Mouse (Mus musculus) heart, postnatal 36 days (tissue): ENCODE measurements around the gene Olfr731. TPM values are rescaled to one million over a fixed set of nuclear protein-coding genes. Genes with fewer than 3 reads are reported as not detected.

ENCODE experiments used
- DNase-seq, 2 experiments: peaks; one replicate each; pipeline ENCODE4 v3.0.0; 2021 to 2022
- intact Hi-C: fragments of 180-260 bp; cut with DNase I; formaldehyde crosslinking; loops from one replicate; pipeline ENCODE4 v1.15.1; 2025
- total RNA-seq, 2 experiments: library from RNA; stranded (reverse); gene quantifications; 2 replicates each; pipeline ENCODE4 v1.2.3; 2021

Olfr731 gene
- not detected for total RNA-seq

DNA sequence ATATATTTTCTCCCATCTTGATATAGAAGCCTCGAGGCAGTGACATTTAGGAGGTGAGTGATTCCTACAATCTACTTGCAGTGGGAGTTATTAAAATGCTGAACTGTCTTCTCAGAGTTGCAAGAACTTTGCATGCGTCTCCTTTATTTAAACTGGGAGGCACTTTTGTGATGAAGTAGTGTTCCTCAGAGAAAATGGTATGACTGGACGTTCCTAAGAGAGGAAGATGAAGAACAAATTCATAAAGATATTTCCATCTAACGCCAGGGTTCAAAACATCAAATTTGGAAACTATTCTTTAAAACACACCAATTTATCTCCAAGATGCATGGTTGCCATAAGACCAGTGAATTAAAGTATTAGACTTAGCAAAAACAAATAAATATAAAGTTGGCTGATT is at the start of gene Olfr731:
TSS of gene Olfr731 (minus strand) at position 101 of the 400 bp plus-strand sequence.
- intact Hi-C loops: no loop called here

DNA sequence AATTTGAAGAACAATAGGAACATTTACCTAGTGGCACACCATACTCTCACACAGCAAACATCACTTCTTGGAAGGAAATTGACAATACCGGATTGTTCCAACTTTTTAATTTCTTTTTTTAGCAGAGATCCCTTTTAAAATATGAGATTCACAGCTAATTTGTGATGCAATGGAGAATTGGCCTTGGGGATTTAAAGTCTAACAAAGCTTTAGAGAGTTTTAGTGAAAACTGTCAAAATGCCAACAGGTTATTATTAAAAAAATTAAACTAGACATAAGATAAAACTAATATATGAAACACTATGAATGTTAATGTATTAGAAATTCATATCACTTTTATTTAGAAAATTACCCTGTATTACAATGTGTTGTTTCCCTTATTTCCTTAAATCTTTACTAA is 42.4 kb upstream of the Olfr731 start, which contains the start of gene Olfr732:
TSS of gene Olfr732 (minus strand) at position 101 of the 400 bp plus-strand sequence.
- DNase-seq: no peak
- intact Hi-C loops: no loop called here

More for the DNA sequence above, at the start of gene Olfr731:
- no peak for DNase-seq

DNA sequence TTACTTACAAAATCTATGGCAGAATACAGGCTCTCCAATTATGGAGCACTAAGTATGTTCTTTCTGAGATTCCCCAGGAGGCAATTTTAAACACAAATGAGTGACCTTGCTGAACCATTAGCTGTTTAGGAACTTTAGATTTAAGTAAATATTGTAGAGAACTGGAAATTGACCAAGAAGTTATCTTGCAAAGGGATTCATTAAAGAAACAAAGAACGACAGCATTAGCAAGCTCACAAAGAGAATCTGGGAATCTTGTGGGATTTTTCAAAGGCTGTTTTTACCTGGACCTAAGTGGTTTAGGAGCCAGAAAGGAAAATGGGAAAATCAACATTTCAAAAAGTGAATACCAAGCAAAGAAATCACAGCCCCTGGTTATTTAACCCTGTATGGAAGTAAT is 53.6 kb downstream of the Olfr731 start, which contains the start of gene Olfr730:
TSS of gene Olfr730 (minus strand) at position 101 of the 400 bp plus-strand sequence.
- no peak for DNase-seq
- intact Hi-C loops: no loop called here

Other genes starting within 250 kb of the Olfr731 start
- not detected for gene Olfr725, start 201.5 kb downstream of the Olfr731 start, total RNA-seq
- not detected for gene Olfr726, start 150.9 kb downstream of the Olfr731 start, total RNA-seq
- gene Olfr727, start 118.7 kb downstream of the Olfr731 start, total RNA-seq: not detected
- gene Olfr728, start 99.2 kb downstream of the Olfr731 start, total RNA-seq: not detected
- not detected for gene Olfr729, start 89.0 kb downstream of the Olfr731 start, total RNA-seq
- not detected for gene Olfr730, start 53.7 kb downstream of the Olfr731 start, total RNA-seq
- gene Olfr732, start 42.3 kb upstream of the Olfr731 start, total RNA-seq: not detected
- not detected for gene Olfr733, start 59.7 kb upstream of the Olfr731 start, total RNA-seq
- not detected for gene Olfr734, start 84.9 kb upstream of the Olfr731 start, total RNA-seq
- gene Olfr735, start 107.0 kb upstream of the Olfr731 start, total RNA-seq: not detected
- under 1 TPM in 1 of 2 experiments, not detected in 1; 0.08 TPM for gene Tlr11, start 116.0 kb upstream of the Olfr731 start, total RNA-seq
- gene Olfr736, start 139.3 kb upstream of the Olfr731 start, total RNA-seq: not detected
- not detected for gene Olfr738, start 165.7 kb upstream of the Olfr731 start, total RNA-seq
- gene Olfr739, start 176.8 kb upstream of the Olfr731 start, total RNA-seq: not detected
- not detected for gene Olfr740, start 203.7 kb upstream of the Olfr731 start, total RNA-seq
- gene Olfr741, start 230.9 kb upstream of the Olfr731 start, total RNA-seq: not detected